Mouse (Mus musculus) limb, embryonic 11.5 days (tissue): ENCODE data around the gene Obox1. TPM values are rescaled to one million over a fixed set of nuclear protein-coding genes. Genes with fewer than 3 reads are reported as not detected.
"Not testable (repeated sequence)": the region's sequence is repeated elsewhere in the genome, so short reads cannot be mapped to it uniquely, and the experiment has no call there.

ENCODE experiments used
- ATAC-seq: fragments of 200-750 bp; cut with Nextera tagmentation; 2 replicates; pipeline ENCODE4 v1.8.0; 2017; ENCODE audit warnings: low read depth; ENCODE audit not compliant: insufficient number of reproducible peaks, low FRiP score, low TSS enrichment
- DNase-seq: peaks from one replicate; pipeline ENCODE4 v3.0.0-alpha.2; 2015; ENCODE audit warnings: low spot score
- H3K27ac ChIP-seq: fragments of 300-500 bp; sonication (generic); replicated peaks from 2 replicates; pipeline ENCODE4 v1.5.1; 2014; ENCODE audit warnings: low read depth, mild to moderate bottlenecking, low read length
- H3K27me3 ChIP-seq: fragments of 300-500 bp; sonication (generic); 2 replicates; pipeline ENCODE4 v1.6.1; 2014; ENCODE audit warnings: mild to moderate bottlenecking, low read length, mixed read lengths; ENCODE audit not compliant: control insufficient read depth, insufficient read depth
- H3K36me3 ChIP-seq: fragments of 300-500 bp; sonication (generic); 2 replicates; pipeline ENCODE4 v1.6.1; 2014; ENCODE audit warnings: mild to moderate bottlenecking, low read length, moderate library complexity, mixed read lengths; ENCODE audit not compliant: control insufficient read depth, insufficient read depth
- H3K4me1 ChIP-seq: fragments of 300-500 bp; sonication (generic); 2 replicates; pipeline ENCODE4 v1.6.1; 2014; ENCODE audit warnings: low read length, mixed read lengths; ENCODE audit not compliant: control insufficient read depth, insufficient read depth
- H3K4me2 ChIP-seq: fragments of 300-500 bp; sonication (generic); 2 replicates; pipeline ENCODE4 v1.6.1; 2014; ENCODE audit warnings: low read depth, mild to moderate bottlenecking, moderate library complexity; ENCODE audit not compliant: severe bottlenecking
- H3K4me3 ChIP-seq: fragments of 300-500 bp; sonication (generic); 2 replicates; pipeline ENCODE4 v1.5.1; 2014; ENCODE audit warnings: low read depth, low read length
- H3K9ac ChIP-seq: fragments of 300-500 bp; sonication (generic); 2 replicates; pipeline ENCODE4 v1.6.1; 2014; ENCODE audit warnings: mild to moderate bottlenecking, low read length
- H3K9me3 ChIP-seq: fragments of 300-500 bp; sonication (generic); 2 replicates; pipeline ENCODE4 v1.6.1; 2016; ENCODE audit warnings: low read length; ENCODE audit not compliant: control insufficient read depth
- WGBS: fragments of 180-500 bp; shearing (Covaris S2); extraction: QIAGEN DNeasy Blood & Tissue Kit; methylation state at CpG from one replicate; pipeline ENCODE4 v1.1.7; 2014; 5-methylcytosine and 5-hydroxymethylcytosine counted together
- polyA plus RNA-seq: library from polyadenylated mRNA; unstranded; fragments of >200 nt; fragmentation: Nextera tagmentation; extraction: Ambion mirVana; gene quantifications from 2 replicates; pipeline ENCODE4 v1.2.1, GENCODE M21; 2014

Obox1 gene
- not detected in 2 replicates for polyA plus RNA-seq

DNA sequence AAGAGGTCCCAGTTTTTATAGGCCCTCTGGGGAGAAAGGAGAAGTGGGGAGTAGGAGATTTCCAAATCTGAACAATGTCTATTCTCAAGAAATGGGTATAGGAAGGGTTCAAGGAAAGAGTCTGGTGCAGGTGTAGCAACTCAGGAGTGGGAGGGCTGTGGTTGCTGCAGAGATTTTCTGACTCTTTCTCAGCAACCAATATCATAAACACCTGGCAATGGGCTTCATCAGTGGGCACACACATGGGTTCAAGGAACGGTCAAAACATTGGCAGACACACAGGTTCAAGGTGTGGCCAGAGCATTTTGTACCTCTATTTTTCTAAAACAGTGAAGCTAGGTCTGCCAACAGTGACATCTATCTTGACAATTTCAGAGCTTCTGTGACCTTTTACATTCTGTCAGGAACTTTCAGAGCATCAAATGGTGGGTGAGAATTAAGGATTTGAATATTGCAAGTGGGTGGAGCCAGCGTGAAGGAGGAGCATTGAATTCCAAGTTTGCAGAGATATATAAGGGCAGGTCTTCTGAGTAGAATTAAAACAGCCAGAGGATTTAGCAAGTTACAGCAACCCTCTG lies at the start of gene Obox1, which contains the start of gene Obox2:
Gene Obox1, plus strand, starts transcription at position 528 of the 578 bp plus-strand sequence.
Gene Obox2, plus strand, starts transcription at position 301 of the 578 bp plus-strand sequence.
- not testable (repeated sequence) for H3K27ac ChIP-seq, ATAC-seq, H3K4me2 ChIP-seq, H3K4me3 ChIP-seq, H3K9me3 ChIP-seq, H3K36me3 ChIP-seq, H3K9ac ChIP-seq, H3K27me3 ChIP-seq, H3K4me1 ChIP-seq, DNase-seq
- WGBS = no CpG with 5 or more reads among the region's 2 CpGs

- not testable (repeated sequence) for H3K4me1 ChIP-seq, H3K4me3 ChIP-seq, ATAC-seq, H3K27me3 ChIP-seq, H3K27ac ChIP-seq, H3K36me3 ChIP-seq, H3K4me2 ChIP-seq, DNase-seq, H3K9me3 ChIP-seq, H3K9ac ChIP-seq
- WGBS = 84% methylated on average over 3 of the region's 3 CpGs
Observed at GRCm38 (mm10) chr7:15399147-15399874, 10.6 kb downstream of the Obox1 start.

GRCm38 (mm10) chr7:15406816-15407215 lies 18.1 kb downstream of the Obox1 start:
- not testable (repeated sequence) for H3K4me2 ChIP-seq, H3K4me1 ChIP-seq, H3K27me3 ChIP-seq, H3K9ac ChIP-seq, H3K27ac ChIP-seq, ATAC-seq, H3K36me3 ChIP-seq, H3K9me3 ChIP-seq, DNase-seq, H3K4me3 ChIP-seq
- 89% methylated on average over 10 of the region's 10 CpGs for whole genome bisulfite sequencing

DNA sequence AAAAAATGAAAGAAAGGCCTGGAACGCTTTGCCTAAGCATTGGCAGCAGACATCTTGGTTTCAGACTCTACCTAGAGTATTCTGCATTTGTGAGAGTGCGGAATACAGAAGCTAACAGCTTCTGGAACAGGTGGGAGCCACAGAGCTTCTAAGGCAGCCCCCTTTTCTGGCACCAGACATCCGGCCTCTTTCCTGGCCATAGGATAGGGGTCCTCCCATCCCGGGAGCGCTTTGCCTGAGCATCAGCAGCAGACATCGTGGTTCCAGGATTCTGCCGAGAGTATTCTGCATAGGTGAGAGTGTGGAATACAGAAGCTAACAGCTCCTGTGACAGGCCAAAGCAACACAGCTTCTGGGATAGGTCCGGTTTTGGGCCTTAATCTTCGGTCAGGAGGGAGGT lies 29.3 kb downstream of the Obox1 start:
- not testable (repeated sequence) for H3K36me3 ChIP-seq, ATAC-seq, H3K9ac ChIP-seq, H3K9me3 ChIP-seq, H3K4me2 ChIP-seq, H3K4me1 ChIP-seq, DNase-seq, H3K27ac ChIP-seq, H3K27me3 ChIP-seq, H3K4me3 ChIP-seq
- WGBS = 85% methylated on average over 8 of the region's 9 CpGs

- ATAC-seq, H3K9me3 ChIP-seq, H3K4me2 ChIP-seq, H3K27ac ChIP-seq, H3K4me3 ChIP-seq, H3K36me3 ChIP-seq, H3K27me3 ChIP-seq, H3K9ac ChIP-seq, DNase-seq, H3K4me1 ChIP-seq: not testable (repeated sequence)
- 90% methylated on average over 3 of the region's 4 CpGs for WGBS
Observed at GRCm38 (mm10) chr7:15425537-15425936, 36.8 kb downstream of the Obox1 start.

DNA sequence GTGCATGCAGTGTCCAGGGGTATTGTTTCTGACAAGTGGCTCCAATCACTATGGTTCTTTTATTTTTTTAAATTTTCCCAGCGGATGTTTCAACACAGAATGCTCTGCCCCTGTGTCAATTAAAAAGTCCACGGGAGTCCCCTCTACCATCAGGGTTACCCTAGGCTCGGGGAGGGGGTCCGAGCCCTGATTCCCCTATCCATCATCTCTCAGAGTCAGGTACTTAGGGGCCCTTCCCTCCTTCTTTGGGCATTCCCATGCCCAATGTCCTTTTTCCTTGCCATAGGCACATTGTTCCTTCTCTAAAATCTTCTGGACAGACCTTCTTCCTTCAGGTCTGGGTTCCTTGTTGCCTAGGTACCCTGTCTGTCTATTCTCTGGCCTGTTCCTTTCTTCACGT lies 120.7 kb downstream of the Obox1 start:
- not testable (repeated sequence) for H3K4me2 ChIP-seq, H3K9ac ChIP-seq, H3K4me1 ChIP-seq, H3K9me3 ChIP-seq, H3K27ac ChIP-seq, H3K36me3 ChIP-seq, DNase-seq, ATAC-seq, H3K27me3 ChIP-seq, H3K4me3 ChIP-seq
- 71% methylated on average over 4 of the region's 5 CpGs for WGBS

Other genes starting within 250 kb of the Obox1 start
- gene Obox2, start 227 bp upstream of the Obox1 start, polyA plus RNA-seq = not detected in 2 replicates